Mouse (Mus musculus): Measurements from ENCODE around the gene Aqp3.

Gene Aqp3

GRCm38 (mm10) chr4:41063894-41064673 lies 33.9 kb downstream of the Aqp3 start:
- peak in 1 of 2 experiments; percentile 16 for DNase-seq (ENCODE audit: low spot score in 2 of 2)

GRCm38 (mm10) chr4:41063351-41063750 lies 34.6 kb downstream of the Aqp3 start:
- DNase-seq (ENCODE audit: low spot score in 2 of 2): no peak

GRCm38 (mm10) chr4:41057361-41057760 lies 40.6 kb downstream of the Aqp3 start:
- no peak for DNase-seq (ENCODE audit: low spot score in 2 of 2)

GRCm38 (mm10) chr4:41056742-41057332 lies 41.1 kb downstream of the Aqp3 start:
- no peak for DNase-seq (ENCODE audit: low spot score in 2 of 2)

- DNase-seq (ENCODE audit: low spot score in 2 of 2): no peak
These were observed 41.7 kb downstream of the Aqp3 start for GRCm38 (mm10) chr4:41056253-41056652.

GRCm38 (mm10) chr4:41055111-41055510 lies 42.9 kb downstream of the Aqp3 start:
- no peak for DNase-seq (ENCODE audit: low spot score in 2 of 2)

GRCm38 (mm10) chr4:41051781-41052180 lies 46.2 kb downstream of the Aqp3 start:
- DNase-seq (ENCODE audit: low spot score in 2 of 2): no peak

GRCm38 (mm10) chr4:41050726-41051675 lies 47.0 kb downstream of the Aqp3 start:
- peak; percentile 89 to 92 for DNase-seq (ENCODE audit: low spot score in 2 of 2)

GRCm38 (mm10) chr4:41048926-41049325 lies 49.1 kb downstream of the Aqp3 start:
- DNase-seq (ENCODE audit: low spot score in 2 of 2): no peak

- DNase-seq (ENCODE audit: low spot score in 2 of 2): no peak
These were observed 50.3 kb downstream of the Aqp3 start, which contains the start of gene Aqp7 for GRCm38 (mm10) chr4:41047524-41048271. TSS of gene Aqp7 (minus strand) at chr4:41048139.

- no peak for DNase-seq (ENCODE audit: low spot score in 2 of 2)
These were observed 51.7 kb downstream of the Aqp3 start for GRCm38 (mm10) chr4:41046254-41046795.

GRCm38 (mm10) chr4:41045288-41045687 lies 52.7 kb downstream of the Aqp3 start:
- no peak for DNase-seq (ENCODE audit: low spot score in 2 of 2)

GRCm38 (mm10) chr4:41043961-41044360 lies 54.0 kb downstream of the Aqp3 start:
- DNase-seq (ENCODE audit: low spot score in 2 of 2): no peak

GRCm38 (mm10) chr4:41042880-41043279 lies 55.1 kb downstream of the Aqp3 start:
- no peak for DNase-seq (ENCODE audit: low spot score in 2 of 2)

Data from right cerebral cortex, adult 2 months (tissue).